Mouse (Mus musculus) heart, postnatal 0 days (tissue): Measurements from ENCODE around the gene Tln2. TPM values are rescaled to one million over a fixed set of nuclear protein-coding genes. Genes with fewer than 3 reads are reported as not detected.

Experiments used
- ATAC-seq: fragments of 200-750 bp; cut with Nextera tagmentation; 2 replicates; pipeline ENCODE4 v1.8.0; 2017; ENCODE audit warnings: low read depth, moderate number of reproducible peaks, moderate library complexity; ENCODE audit not compliant: insufficient read depth
- DNase-seq: peaks from one replicate; pipeline ENCODE4 v3.0.0-alpha.2; 2016; ENCODE audit warnings: low spot score
- H3K27ac ChIP-seq: fragments of 300-500 bp; sonication (generic); 2 replicates; pipeline ENCODE4 v1.5.1; 2014; ENCODE audit warnings: low read depth, mild to moderate bottlenecking
- H3K27me3 ChIP-seq: fragments of 300-500 bp; sonication (generic); 2 replicates; pipeline ENCODE4 v1.6.1; 2014; ENCODE audit warnings: low read length, mixed read lengths; ENCODE audit not compliant: control insufficient read depth, insufficient read depth
- H3K36me3 ChIP-seq: fragments of 300-500 bp; sonication (generic); replicated peaks from 2 replicates; pipeline ENCODE4 v1.6.1; 2014; ENCODE audit warnings: low read length, mixed read lengths; ENCODE audit not compliant: control insufficient read depth, insufficient read depth
- H3K4me1 ChIP-seq: fragments of 300-500 bp; sonication (generic); 2 replicates; pipeline ENCODE4 v1.6.1; 2014; ENCODE audit warnings: antibody characterized with exemption; ENCODE audit not compliant: control insufficient read depth, insufficient read depth
- H3K4me2 ChIP-seq: fragments of 300-500 bp; sonication (generic); 2 replicates; pipeline ENCODE4 v1.6.1; 2014; ENCODE audit warnings: low read depth, mild to moderate bottlenecking, low read length, moderate library complexity
- H3K4me3 ChIP-seq: fragments of 300-500 bp; sonication (generic); 2 replicates; pipeline ENCODE4 v1.5.1; 2014; ENCODE audit warnings: low read depth, low read length
- H3K9ac ChIP-seq: fragments of 300-500 bp; sonication (generic); replicated peaks from 2 replicates; pipeline ENCODE4 v1.6.1; 2014; ENCODE audit warnings: low read depth, low read length, mixed read lengths
- H3K9me3 ChIP-seq: fragments of 300-500 bp; sonication (generic); replicated peaks from 2 replicates; pipeline ENCODE4 v1.6.1; 2016; ENCODE audit warnings: low read length; ENCODE audit not compliant: control insufficient read depth
- CTCF ChIP-seq: IDR thresholded peaks from 2 replicates; pipeline ENCODE4 v1.5.1; 2016; ENCODE audit warnings: antibody characterized with exemption, control low read depth, low read depth
- EP300 ChIP-seq: IDR thresholded peaks from 2 replicates; pipeline ENCODE4 v1.6.1; 2016; ENCODE audit warnings: antibody characterized with exemption, low read depth
- WGBS: fragments of 180-500 bp; shearing (Covaris S2); extraction: QIAGEN DNeasy Blood & Tissue Kit; methylation state at CpG from one replicate; pipeline ENCODE4 v1.1.7; 2014; 5-methylcytosine and 5-hydroxymethylcytosine counted together
- polyA plus RNA-seq: library from polyadenylated mRNA; unstranded; fragments of >200 nt; fragmentation: Nextera tagmentation; extraction: Ambion mirVana; gene quantifications from 2 replicates; pipeline ENCODE4 v1.2.1, GENCODE M21; 2015
- total RNA-seq: library from RNA; depleted of rRNA; stranded (reverse); fragments of >200 nt; gene quantifications from 2 replicates; pipeline ENCODE4 v1.2.3, GENCODE M21; 2014; ENCODE audit warnings: low replicate concordance

Gene Tln2
- total and polyA plus RNA-seq, 2 experiments from 2014 or later = 67.0 to 92.6 TPM

GRCm38 (mm10) chr9:67187686-67188085, 371.8 kb downstream of the Tln2 start:
- WGBS = 71% methylated on average over 5 of the region's 5 CpGs
- H3K36me3 ChIP-seq = no peaks in the 10 kb centered on the region
- no peaks in the 10 kb centered on the region for H3K9me3 ChIP-seq
- no peaks in the 10 kb centered on the region for H3K27me3 ChIP-seq
- no peak overlapping the region for H3K4me2 ChIP-seq
- H3K27ac ChIP-seq = no peak overlapping the region
- TF ChIP-seq EP300 (no peak), CTCF (no peak)
- peaks cover 3% of the 10 kb centered on the region; the same call in 1 of the 2 replicates for H3K4me1 ChIP-seq
- no peak overlapping the region for H3K4me3 ChIP-seq
- DNase-seq (no peak), ATAC-seq (no peak)
- no peak overlapping the region for H3K9ac ChIP-seq

DNA sequence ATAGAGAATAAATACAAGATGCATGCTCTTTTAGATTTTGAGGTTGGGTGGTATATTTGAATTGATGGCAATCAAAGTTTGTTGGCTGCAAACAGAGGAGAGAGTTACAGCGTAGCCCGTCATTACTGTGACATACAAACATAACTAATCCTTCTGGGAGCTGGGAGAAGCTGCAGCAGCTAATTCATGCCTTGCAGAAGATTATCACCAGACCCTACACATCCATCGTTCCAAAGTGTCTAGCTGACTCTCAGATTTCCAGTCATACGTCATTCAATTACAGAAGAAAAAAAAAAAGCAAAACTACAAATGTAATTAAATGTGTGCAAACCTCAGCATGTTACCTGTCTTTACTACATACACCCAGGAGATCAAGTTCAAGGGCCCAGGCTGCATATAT, 372.3 kb downstream of the Tln2 start:
- ATAC-seq = no peak
- peaks cover 7% of the 10 kb centered on the region; the same call in 1 of the 2 replicates for H3K4me1 ChIP-seq
- no peak for DNase-seq
- 66% methylated on average over 4 of the region's 4 CpGs for WGBS
- no peak overlapping the region for H3K4me2 ChIP-seq
- H3K27me3 ChIP-seq = no peaks in the 10 kb centered on the region
- H3K4me3 ChIP-seq = no peak overlapping the region
- H3K36me3 ChIP-seq = no peaks in the 10 kb centered on the region
- H3K9ac ChIP-seq = no peak overlapping the region
- H3K9me3 ChIP-seq = no peaks in the 10 kb centered on the region
- no peak overlapping the region for H3K27ac ChIP-seq
- TF ChIP-seq CTCF (no peak), EP300 (no peak)

- Histone ChIP-seq H3K27ac (no peak overlapping the region), H3K4me2 (no peak overlapping the region), H3K36me3 (no peaks in the 10 kb centered on the region), H3K4me3 (no peak overlapping the region), H3K9me3 (no peaks in the 10 kb centered on the region), H3K4me1 (0 out of 2 replicates have a peak, but pooled peaks cover 5% of the 10 kb centered on the region), H3K9ac (no peak overlapping the region), H3K27me3 (no peaks in the 10 kb centered on the region)
- ATAC-seq (no peak), DNase-seq (no peak)
- no peak for TF ChIP-seq EP300
- no peak for TF ChIP-seq CTCF
- 78% methylated on average over 2 of the region's 2 CpGs for WGBS
Measured at GRCm38 (mm10) chr9:67184556-67184955, 374.9 kb downstream of the Tln2 start.

DNA sequence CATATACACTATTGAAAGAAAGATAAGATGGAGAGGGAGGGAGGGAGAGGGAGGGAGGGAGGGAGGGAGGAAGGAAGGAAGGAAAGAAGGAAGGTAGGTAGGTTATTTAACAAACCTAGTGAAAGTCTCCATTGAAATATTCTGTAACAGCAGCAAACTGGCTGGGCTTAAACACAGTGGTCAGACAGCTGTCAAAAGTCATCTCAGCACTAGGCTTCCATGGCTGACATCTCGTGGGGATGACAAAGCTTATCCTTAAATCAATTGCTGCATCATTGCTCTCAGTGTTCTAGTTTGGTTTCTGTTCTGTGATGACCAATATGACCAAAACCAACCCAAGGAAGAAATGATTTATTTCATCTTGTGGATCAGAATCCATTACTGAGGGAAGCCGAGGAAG, 376.0 kb downstream of the Tln2 start:
- no peak for ATAC-seq
- no peak for DNase-seq
- Histone ChIP-seq H3K4me2 (no peak overlapping the region), H3K27ac (no peak overlapping the region), H3K9me3 (no peaks in the 10 kb centered on the region), H3K4me3 (no peak overlapping the region), H3K36me3 (no peaks in the 10 kb centered on the region), H3K27me3 (no peaks in the 10 kb centered on the region), H3K4me1 (peaks cover 8% of the 10 kb centered on the region; the same call in 1 of the 2 replicates), H3K9ac (no peak overlapping the region)
- TF ChIP-seq CTCF (no peak), EP300 (no peak)
- 83% methylated on average over 2 of the region's 2 CpGs for WGBS

GRCm38 (mm10) chr9:67182006-67182405, 377.5 kb downstream of the Tln2 start:
- Histone ChIP-seq H3K4me2 (no peak overlapping the region), H3K9me3 (no peaks in the 10 kb centered on the region), H3K27ac (no peak overlapping the region), H3K4me3 (no peak overlapping the region), H3K27me3 (no peaks in the 10 kb centered on the region), H3K36me3 (no peaks in the 10 kb centered on the region), H3K4me1 (peaks cover 12% of the 10 kb centered on the region; the same call in 1 of the 2 replicates), H3K9ac (no peak overlapping the region)
- ATAC-seq = no peak
- TF ChIP-seq EP300 (no peak), CTCF (no peak)
- DNase-seq = no peak
- 39% methylated on average over 6 of the region's 6 CpGs for WGBS

- no peaks in the 10 kb centered on the region for H3K36me3 ChIP-seq
- no peaks in the 10 kb centered on the region for H3K27me3 ChIP-seq
- TF ChIP-seq CTCF (no peak), EP300 (no peak)
- H3K9me3 ChIP-seq = no peaks in the 10 kb centered on the region
- H3K4me1 ChIP-seq = peaks cover 12% of the 10 kb centered on the region; the same call in 1 of the 2 replicates
- H3K4me2 ChIP-seq = no peak overlapping the region
- H3K27ac ChIP-seq = no peak overlapping the region
- H3K9ac ChIP-seq = no peak overlapping the region
- no peak for ATAC-seq
- WGBS = 77% methylated on average over 1 of the region's 1 CpGs
- DNase-seq = no peak
- no peak overlapping the region for H3K4me3 ChIP-seq
Measured at GRCm38 (mm10) chr9:67178709-67179108, 380.8 kb downstream of the Tln2 start.
